Mouse (Mus musculus) cerebellum, postnatal 14 days (tissue): ENCODE results near the gene 6030468B19Rik.
A peak's percentile ranks its signal among the peaks of the same experiment; 100 is the strongest.
"Not testable (repeated sequence)": the region's sequence is repeated elsewhere in the genome, so short reads cannot be mapped to it uniquely, and the experiment has no call there.

ENCODE experiments used
- DNase-seq, 2 experiments: peaks; one replicate each; pipeline ENCODE4 v3.0.0; 2021; ENCODE audit warnings: mixed read lengths in 2 of 2

The 6030468B19Rik gene

DNA sequence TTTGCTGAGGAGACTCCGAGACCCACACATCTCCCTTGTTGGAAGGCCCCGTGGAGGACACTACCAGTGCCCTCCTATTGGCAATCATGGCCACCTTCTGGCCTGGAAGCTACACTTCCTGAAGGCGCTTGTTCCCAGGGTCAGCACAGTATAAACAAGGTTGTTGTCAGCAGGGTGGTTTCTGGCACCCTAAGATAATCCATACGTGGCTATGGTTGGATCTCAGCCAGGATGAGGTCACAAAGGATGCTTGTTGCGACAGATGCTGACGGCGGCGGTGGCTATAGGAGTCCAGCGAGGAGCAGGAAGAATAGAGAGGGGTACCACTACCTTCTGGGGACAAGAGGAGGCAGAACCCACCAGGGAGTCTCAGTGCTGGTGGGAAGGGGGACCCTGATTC, 32.9 kb downstream of the 6030468B19Rik start:
- no peak for DNase-seq

DNA sequence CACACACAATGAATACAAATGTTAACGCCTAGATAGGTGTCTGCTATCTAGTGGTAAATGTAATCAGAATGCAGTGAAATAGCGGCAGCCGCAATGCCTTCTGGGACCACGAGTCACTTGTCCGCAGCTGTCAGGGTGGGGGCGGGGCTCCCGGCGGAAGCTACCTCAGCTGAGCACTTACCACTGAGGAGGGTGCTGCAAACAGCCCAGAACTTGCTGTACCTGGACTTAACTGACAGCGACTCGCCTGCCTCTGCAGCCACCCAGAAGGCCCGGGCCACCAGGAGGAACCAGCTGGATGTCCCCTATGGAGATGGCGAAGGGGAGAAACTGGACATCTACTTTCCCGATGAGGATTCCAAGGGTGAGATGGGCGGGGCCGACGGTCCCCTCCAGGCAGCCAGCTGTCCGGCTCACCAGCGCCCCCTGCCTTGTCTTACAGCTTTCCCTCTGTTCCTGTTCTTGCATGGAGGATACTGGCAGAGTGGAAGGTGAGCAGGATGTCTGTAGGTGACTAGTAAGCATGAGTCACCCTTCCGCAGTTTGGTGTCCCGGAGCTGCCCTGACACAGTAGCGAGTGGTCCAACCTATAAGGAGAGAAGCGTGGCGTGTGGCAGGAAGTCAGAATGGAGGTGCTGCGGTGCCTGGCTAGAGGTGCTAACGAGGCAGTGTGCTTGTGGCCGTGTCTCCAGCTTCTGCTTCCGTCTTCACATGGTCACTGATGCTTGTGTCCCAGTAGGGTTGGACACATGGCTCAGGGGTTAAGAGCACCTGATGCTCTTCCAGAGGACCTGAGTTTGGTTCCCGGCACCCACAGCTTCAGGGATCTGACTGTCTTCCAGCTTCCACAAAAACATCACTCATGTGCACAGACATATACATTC, 34.9 kb downstream of the 6030468B19Rik start:
- DNase-seq: peak; percentile 47 to 74

DNA sequence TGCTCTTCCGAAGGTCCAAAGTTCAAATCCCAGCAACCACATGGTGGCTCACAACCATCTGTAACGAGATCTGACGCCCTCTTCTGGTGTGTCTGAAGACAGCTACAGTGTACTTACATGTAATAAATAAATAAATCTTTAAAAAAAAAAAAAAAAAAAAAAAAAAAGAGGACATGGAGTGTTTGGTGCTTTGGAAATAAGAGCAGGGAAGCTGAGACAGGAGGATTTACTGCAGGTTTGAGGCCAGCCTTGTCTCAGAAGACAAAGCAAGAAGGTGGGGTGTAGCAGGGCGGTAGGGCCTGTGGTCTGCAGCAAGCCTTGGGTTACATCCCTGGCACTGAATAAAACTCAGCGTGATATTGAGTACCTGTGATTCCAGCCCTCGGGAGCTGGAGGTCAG, 36.0 kb downstream of the 6030468B19Rik start:
- not testable (repeated sequence) for DNase-seq

DNA sequence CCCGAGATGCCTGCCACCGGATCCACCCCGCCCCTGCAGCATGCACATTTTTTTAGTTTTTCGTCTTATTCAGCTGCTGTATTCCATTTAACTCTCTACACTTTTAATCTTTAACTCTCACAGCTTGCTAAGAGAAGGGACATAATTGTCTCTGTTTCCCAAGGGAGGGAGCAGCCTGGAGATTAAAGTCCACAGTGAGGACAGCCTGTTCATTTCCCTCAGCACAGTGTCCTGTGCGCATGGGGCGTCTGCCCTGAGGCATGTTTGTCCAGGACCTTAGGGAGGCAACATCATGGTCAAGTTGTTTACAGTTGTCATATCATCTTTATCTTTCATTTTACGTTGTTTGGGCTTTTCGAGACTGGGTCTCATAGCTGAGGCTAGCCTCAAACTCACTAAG, 36.6 kb downstream of the 6030468B19Rik start:
- no peak for DNase-seq

DNA sequence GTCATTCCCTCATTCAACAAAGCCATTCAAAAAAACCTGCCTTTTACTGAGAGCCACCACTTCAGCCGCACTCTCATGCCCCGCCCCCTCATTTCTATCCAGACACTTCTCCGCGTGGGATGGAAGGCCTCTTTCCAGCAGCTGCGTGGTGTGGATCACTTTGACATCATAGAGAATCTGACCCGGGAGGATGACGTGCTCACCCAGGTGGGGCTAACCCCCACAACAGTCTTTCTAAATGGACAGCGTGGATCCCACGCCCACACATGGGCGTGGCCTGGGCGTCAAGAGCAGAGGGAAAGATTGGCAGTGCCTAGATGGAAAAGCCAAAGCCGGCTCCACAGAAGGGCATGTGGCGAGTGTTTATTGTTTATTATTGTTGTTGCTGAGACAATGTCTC, 38.8 kb downstream of the 6030468B19Rik start:
- peak in 1 of 2 experiments; percentile 29 for DNase-seq

DNA sequence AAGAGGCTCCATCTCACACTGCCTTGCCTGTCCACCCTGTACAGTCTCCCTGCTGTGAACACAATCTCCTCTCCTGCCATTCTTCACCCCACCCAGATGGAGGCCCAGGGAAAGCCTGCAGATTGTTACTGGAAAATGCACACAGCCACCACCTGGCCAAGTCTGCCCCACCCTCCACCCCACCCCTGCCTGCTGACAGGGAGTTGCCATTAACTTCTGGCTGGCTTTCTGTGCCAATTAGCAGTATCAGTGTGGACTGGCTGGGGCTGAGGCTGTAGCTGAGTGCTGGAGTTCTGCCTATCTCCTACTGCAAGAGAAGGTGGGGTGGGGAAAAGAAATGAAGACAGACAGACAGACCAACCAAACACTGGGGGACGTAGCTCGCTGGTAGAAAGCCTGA, 41.1 kb downstream of the 6030468B19Rik start:
- DNase-seq: no peak

DNA sequence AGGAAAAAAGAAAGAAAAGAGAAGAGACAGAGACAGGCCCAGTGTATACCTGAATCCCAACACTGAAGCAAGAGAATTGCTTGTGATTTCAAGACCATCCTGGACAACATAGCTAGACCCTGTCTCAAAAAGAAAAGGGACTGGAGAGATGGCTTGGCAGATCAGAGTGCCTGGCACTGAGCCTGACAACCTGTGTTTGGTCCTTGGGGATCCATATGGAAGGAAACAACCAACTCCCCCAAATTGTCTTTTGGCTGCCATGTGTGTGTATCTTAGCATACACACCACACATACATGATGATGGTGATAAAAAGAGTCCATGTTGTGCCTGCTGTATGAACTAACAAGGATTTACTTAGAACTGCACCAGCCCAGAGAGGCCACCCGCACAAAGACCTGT, 41.6 kb downstream of the 6030468B19Rik start:
- DNase-seq: peak in 1 of 2 experiments; percentile 38

DNA sequence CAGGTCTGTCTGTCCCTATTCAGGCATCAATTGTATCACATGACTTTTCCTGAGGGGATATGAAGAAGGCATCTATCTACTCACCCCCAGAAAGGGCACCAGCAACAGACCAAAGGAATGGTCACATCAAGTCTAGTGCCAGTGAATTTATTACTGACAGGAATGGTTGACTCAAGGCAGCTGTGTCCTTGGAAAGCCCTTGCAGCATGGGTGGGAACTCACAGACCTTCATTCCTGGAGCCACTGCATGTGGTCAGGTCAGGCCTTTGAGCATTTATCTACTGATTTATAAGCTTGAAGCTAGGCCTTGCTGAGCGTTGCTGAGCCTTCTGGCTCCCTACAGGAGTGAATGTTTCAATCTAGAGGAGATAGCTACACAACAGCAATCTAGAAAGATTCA, 43.5 kb downstream of the 6030468B19Rik start:
- no peak for DNase-seq

DNA sequence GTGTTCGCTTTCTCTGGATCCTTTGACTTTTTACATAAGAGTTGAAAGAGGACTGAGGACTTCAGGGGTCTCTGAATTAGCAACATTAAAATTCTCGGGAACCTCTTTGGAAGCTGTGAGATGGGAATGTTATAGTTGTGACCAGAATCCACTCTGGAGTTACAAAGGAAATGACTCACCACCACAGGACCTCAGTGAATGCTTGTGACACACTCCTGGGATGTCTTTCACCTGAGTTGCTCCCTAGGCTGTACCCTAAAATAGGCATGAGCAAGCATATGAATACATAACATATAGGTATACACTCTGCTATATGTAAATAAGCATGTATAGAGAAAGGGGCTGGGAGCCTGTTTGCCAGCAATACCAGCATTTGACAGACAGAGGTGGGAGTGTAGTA, 46.0 kb downstream of the 6030468B19Rik start:
- no peak for DNase-seq

DNA sequence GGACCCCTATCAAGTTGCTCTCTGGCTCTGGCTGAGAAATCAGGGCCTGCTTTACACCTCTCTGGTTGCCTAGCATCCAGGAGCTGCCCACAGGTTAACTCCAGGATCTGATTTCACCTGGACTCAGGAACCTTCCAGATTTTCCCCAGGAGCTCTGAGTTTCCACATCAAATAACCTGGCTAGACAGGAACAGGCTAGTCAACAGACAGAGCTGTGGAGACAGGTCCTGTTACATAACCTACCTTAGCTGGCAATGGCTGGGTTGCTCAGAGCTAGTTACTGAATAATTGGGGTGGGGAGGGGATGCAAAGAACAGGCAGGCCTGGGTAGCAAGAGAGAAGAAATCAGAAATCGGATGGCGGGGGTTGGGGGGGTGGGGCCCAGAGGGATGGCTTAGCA, 47.5 kb downstream of the 6030468B19Rik start:
- DNase-seq: no peak

DNA sequence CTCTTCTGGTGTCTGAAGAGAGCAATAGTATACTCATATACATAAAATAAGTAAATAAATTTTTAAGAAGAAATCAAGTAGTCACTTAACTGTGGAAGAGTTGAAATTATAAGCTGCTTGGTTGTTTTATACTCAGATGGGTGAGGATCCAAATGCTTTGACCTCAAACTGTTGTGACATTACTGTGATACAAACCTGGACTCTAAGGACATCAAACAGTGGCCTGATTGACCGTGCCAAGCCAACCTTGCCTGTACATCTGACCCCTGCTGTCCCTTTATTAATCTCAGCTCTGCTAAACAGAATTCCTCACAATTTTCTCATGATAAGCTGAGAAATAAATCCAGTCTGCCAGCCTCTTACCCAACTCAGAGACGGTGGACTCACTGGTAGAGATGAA, 48.2 kb downstream of the 6030468B19Rik start:
- no peak for DNase-seq

DNA sequence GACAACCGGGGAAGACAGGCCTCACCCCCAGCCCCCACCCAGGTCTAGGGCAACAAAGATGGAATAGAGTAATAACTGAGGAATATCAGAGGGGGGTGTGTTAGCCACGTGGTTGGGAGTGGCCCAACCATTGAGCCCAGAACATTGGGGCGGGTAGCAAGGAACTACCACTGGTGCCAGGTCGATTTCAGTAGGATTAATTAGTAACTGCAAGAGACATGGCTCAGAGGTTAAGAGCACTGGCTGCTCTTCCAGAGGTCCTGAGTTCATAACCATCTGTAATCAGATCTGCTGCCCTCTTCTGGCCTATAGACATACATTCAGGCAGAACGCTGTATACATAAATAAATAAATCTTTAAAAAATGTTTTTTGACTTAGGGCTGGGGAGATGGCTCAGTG, 49.2 kb downstream of the 6030468B19Rik start:
- DNase-seq: no peak

DNA sequence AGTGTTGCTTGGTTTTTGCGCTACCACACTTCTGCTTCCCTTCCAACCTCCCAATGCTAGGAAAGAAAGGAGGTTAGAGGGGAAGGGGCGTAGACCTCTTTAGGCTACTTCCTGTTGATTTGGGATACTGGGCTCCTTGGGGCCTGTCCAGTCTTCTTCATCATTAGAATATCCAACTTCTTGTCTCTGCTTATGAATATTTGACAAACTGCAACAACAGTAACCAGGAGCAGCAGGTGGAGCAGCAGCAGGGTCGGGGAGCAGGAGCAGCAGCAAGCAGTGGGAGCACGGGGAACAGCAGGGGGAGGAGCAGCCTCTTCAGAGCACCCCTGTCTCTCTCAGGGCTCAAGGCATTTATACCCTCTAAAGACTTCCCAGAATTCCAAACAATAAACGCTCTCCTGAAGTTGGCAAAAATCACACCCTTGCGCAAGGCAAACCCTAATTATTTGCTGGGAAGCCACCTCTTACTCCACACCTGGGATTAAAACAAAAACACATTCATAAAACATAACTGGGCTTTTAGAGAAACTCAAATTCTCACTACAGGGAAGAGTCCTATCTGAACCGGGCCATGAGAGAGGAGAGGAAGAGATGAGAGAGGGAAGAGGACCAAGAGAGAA, 50.2 kb downstream of the 6030468B19Rik start:
- DNase-seq: no peak

DNA sequence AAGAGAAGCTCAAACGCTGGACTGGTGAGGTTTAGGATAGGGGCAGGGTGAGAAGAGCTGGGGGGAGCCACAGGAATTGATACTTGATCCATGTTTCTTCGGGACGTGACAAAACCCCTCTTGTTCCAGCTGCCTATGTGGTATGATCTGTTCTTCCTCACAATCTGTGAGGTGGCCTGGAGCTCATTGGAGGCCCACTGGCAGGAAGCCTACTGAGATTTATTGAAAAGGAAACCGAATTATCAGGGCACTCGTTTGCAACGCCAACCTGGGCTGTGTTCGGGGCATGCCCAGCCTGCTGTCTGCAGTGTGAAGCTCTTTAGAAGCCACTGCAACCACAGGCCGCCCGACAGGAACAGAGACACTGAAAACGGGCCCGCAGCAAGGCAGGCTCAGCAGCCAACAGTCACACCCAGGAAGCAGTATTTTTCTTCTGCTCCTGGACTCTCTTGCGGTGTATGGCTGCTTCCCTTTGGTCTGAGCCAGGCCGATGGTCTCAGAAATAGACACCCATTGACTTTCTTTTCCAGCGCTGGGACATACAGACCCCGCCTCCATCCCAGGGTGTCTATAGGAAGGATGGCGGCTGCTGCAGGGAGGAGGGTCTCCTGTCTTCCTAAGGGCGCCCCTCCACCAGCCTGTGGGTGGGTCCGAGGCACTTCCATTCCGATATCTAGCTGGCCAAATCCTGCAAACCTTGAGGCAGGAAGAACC, 51.0 kb downstream of the 6030468B19Rik start:
- DNase-seq: no peak

DNA sequence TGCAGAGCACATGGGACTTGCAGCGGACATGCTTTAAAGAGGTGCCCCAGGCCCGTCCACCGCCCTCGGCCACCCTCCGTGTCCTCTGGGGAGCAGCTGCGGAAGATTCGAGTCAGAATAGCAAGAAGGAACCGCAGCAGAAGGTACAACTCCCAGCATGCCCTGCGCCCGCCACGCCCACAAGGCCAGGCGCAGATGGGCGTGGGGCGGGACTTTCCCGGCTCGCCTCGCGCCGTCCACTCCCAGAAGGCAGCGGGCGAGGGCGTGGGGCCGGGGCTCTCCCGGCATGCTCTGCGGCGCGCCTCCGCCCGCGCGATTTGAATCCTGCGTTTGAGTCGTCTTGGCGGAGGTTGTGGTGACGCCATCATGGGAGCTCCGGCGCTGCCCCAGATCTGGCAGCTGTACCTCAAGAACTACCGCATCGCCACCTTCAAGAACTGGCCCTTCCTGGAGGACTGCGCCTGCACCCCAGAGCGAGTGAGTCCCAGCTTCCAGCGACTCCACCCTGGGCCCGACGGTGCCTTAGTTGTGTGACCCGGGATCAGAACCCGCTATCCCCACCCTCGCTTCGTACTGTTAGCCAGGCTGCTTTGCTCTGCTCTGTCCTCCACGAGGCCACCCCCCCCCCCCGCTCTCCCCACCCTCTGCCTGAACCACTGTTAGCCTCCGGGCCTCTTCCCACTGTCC, 51.7 kb downstream of the 6030468B19Rik start, which contains the start of gene Birc5:
Birc5 (plus strand) TSS at position 267 of the 687 bp plus-strand sequence.
- peak; percentile 97 to 98 for DNase-seq

DNA sequence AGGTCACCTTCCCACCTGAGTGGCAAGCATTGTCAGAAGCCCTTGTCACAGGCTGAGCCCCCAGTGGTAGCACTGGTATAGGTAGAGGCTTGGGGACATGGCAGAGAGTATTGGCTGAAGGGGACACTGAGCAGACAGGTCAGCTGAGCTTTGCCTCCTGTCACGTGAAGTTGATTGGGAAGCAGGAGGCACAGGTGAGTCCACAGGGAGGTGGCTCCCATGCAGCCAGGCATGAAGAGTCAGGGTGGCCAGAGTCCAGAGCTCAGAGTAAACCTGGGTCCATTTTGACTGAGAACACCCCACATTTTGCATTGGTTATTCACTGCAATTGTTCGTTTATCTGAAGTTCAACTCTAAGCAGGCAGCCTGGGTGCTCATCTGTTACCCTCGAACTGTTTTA, 55.4 kb downstream of the 6030468B19Rik start:
- no peak for DNase-seq

DNA sequence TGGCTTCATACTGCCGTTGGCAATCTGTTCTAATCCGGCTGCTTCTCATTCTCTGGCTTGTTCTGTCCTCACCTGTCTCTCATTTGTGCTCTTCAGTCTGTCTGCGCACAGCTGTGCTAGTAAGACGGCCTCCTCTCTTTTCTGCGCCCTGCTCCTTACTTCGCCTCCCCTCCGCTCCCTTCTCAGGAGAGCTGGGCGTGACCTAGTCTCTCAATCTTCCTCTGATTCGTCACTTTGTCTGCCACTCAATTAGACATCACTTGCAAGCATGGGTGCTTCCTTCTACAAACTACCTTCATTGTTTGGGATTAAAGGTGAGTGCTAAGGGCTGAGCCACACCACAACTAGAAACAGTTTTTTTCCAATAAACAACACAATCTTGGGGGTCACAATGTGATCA, 56.8 kb downstream of the 6030468B19Rik start:
- no peak for DNase-seq

DNA sequence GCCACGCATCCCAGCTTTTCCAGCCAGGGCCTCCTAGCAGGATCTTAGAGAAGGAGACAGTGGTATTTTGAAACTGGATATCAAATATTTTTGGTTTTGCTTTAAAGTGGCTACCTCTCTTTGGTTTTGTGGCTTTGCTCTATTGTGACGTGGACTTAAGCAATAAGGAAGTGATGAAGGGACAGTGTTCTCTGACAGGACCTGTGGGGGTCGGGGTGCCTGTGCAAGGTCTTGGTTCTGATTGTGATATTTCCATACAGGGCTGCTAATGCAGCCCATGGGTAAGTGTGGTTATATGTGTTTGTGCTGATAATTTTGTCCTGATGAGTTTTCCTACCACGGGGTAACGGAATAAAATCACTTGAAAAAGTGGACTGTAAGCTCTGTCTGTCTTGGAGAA, 57.9 kb downstream of the 6030468B19Rik start:
- no peak for DNase-seq

DNA sequence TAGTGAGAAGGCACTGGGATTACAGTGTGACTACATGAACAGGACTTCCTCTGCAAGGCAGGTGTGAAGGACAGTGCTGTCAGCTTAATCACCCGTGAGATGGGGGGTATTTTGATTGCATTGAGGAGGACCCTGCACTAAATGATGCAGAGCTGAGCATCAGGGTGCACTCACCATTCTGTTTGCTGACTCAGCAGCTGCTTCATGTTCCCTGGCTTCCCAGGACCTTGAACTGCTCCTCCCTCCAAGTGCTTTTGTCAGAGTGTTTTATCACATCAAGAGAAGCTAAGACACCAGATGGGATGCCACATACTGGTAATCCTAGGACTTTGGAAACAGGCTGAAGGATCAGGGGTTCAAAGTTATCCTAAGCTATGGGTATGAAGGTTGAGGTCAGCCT, 58.5 kb downstream of the 6030468B19Rik start:
- no peak for DNase-seq
